Mouse (Mus musculus): ENCODE results near the gene Tfpt.
"Not testable (repeated sequence)": the region's sequence is repeated elsewhere in the genome, so short reads cannot be mapped to it uniquely, and the experiment has no call there.

Gene Tfpt

GRCm38 (mm10) chr7:3643412-3643811 lies 13.7 kb upstream of the Tfpt start:
- in situ Hi-C loops (cut with MboI; ENCODE audit: low pct_unique_long_range_greater_than_20kb in 1 of 2, low sequenced_read_pairs in 2 of 2, unreplicated experiment in 1 of 2), result no loop called here

GRCm38 (mm10) chr7:3630478-3630815 lies 718 bp upstream of the Tfpt start:
- in situ Hi-C loops (cut with MboI; ENCODE audit: low pct_unique_long_range_greater_than_20kb in 1 of 2, low sequenced_read_pairs in 2 of 2, unreplicated experiment in 1 of 2), result no loop called here

- in situ Hi-C loops (cut with MboI; ENCODE audit: low pct_unique_long_range_greater_than_20kb in 1 of 2, low sequenced_read_pairs in 2 of 2, unreplicated experiment in 1 of 2), result loop anchor here in 1 of 2 experiments (5.0 to 10.0 kb wide), 2 partner anchors 33 to 856 kb away; no protein-coding TSS in a partner anchor
Measured at GRCm38 (mm10) chr7:3629030-3629429, 699 bp downstream of the Tfpt start.

DNA sequence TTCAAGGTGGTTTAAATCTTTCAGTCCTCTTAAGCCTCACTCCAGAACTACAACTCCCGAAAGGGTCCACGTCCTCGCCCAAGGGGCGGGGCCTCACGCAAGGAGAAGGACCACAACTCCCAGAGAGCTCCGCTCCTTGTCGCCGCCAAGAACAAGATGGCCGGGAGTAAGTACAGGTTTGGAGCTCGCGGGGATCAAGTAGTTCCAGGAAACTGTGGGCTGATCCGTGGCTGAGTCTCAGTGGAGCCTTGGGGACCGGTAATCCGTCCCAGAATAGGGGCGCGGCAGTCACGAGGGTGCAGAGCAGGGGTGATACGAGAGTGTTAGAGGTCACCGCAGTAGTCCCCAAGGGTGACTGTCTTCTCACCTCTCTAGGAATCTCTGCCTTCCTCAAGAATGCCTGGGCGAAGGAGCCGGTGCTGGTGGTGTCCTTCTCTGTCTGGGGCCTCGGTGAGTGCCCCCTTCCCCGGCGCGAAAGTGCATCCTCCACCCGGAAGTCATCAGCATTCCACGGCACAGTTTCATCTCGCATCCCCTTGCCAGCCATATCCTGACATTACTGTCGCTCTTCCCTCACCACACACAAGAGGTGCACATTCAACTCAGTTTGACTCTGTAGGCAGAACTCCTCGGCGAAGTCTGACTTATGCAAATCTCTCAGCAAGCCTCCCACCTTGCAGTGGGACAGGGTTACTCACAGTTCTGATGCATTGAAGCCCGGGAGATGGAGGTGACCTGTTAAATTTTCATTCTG lies 12.3 kb downstream of the Tfpt start, which contains the start of gene Ndufa3:
TSS of gene Ndufa3 (plus strand) at position 132 of the 754 bp plus-strand sequence.
- in situ Hi-C loops (cut with MboI; ENCODE audit: low pct_unique_long_range_greater_than_20kb in 1 of 2, low sequenced_read_pairs in 2 of 2, unreplicated experiment in 1 of 2), result no loop called here

GRCm38 (mm10) chr7:3616389-3617241 lies 13.1 kb downstream of the Tfpt start:
- in situ Hi-C loops (cut with MboI; ENCODE audit: low pct_unique_long_range_greater_than_20kb in 1 of 2, low sequenced_read_pairs in 2 of 2, unreplicated experiment in 1 of 2), result no loop called here

DNA sequence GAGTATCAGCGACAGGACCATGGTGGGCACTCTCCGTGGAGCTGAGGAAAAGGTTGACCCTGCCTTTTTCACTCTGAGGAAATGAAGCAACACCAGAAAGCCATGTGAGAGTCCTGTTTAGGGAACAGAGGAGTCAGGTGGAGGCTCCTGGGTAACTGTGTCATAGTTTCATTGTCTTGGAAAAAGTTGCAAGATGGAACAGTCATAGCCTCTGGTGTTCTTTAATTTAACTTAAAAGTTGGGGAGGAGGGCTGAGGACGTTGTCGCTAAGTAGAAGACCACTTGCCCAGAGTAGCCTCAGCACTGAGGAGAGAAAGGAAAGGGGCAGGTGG lies 13.7 kb downstream of the Tfpt start, which contains the start of gene Oscar:
TSS of gene Oscar (minus strand) at position 101 of the 332 bp plus-strand sequence.
- in situ Hi-C loops (cut with MboI; ENCODE audit: low pct_unique_long_range_greater_than_20kb in 1 of 2, low sequenced_read_pairs in 2 of 2, unreplicated experiment in 1 of 2), result no loop called here

GRCm38 (mm10) chr7:3614021-3614420 lies 15.7 kb downstream of the Tfpt start:
- in situ Hi-C loops (cut with MboI; ENCODE audit: low pct_unique_long_range_greater_than_20kb in 1 of 2, low sequenced_read_pairs in 2 of 2, unreplicated experiment in 1 of 2), result no loop called here

GRCm38 (mm10) chr7:3611006-3611405 lies 18.7 kb downstream of the Tfpt start:
- in situ Hi-C loops (cut with MboI; ENCODE audit: low pct_unique_long_range_greater_than_20kb in 1 of 2, low sequenced_read_pairs in 2 of 2, unreplicated experiment in 1 of 2), result no loop called here

DNA sequence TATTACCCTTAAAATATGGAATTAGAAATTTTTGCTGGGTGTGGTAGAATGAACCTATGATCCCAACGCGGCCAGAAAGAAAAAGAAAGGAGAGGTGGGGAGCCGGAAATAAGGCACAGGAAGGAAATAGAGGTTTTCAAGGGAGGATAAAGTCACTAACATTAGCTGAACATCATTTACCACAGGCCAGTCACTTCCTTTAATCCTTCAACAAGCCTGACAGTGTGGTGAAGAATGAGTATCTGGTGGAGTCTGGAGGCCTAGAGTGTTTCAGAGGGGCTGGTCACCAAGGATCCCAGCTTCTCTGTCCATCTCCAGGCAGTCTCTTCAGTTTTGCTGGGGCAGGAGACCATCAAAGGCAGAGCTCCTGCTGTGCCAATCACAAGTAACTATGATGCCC lies 19.3 kb downstream of the Tfpt start:
- in situ Hi-C loops (cut with MboI; ENCODE audit: low pct_unique_long_range_greater_than_20kb in 1 of 2, low sequenced_read_pairs in 2 of 2, unreplicated experiment in 1 of 2), result no loop called here

- in situ Hi-C loops (cut with MboI; ENCODE audit: low pct_unique_long_range_greater_than_20kb in 1 of 2, low sequenced_read_pairs in 2 of 2, unreplicated experiment in 1 of 2), result no loop called here
Measured at GRCm38 (mm10) chr7:3609082-3609481, 20.6 kb downstream of the Tfpt start.

GRCm38 (mm10) chr7:3608668-3609067 lies 21.1 kb downstream of the Tfpt start:
- in situ Hi-C loops (cut with MboI; ENCODE audit: low pct_unique_long_range_greater_than_20kb in 1 of 2, low sequenced_read_pairs in 2 of 2, unreplicated experiment in 1 of 2), result no loop called here

GRCm38 (mm10) chr7:3607391-3607790 lies 22.3 kb downstream of the Tfpt start:
- in situ Hi-C loops (cut with MboI; ENCODE audit: low pct_unique_long_range_greater_than_20kb in 1 of 2, low sequenced_read_pairs in 2 of 2, unreplicated experiment in 1 of 2), result no loop called here

GRCm38 (mm10) chr7:3606798-3607197 lies 22.9 kb downstream of the Tfpt start:
- in situ Hi-C loops (cut with MboI; ENCODE audit: low pct_unique_long_range_greater_than_20kb in 1 of 2, low sequenced_read_pairs in 2 of 2, unreplicated experiment in 1 of 2), result no loop called here

- in situ Hi-C loops (cut with MboI; ENCODE audit: low pct_unique_long_range_greater_than_20kb in 1 of 2, low sequenced_read_pairs in 2 of 2, unreplicated experiment in 1 of 2), result no loop called here
Measured at GRCm38 (mm10) chr7:3601119-3601518, 28.6 kb downstream of the Tfpt start.

GRCm38 (mm10) chr7:3597755-3598154 lies 32.0 kb downstream of the Tfpt start:
- in situ Hi-C loops (cut with MboI; ENCODE audit: low pct_unique_long_range_greater_than_20kb in 1 of 2, low sequenced_read_pairs in 2 of 2, unreplicated experiment in 1 of 2), result not testable (repeated sequence)

DNA sequence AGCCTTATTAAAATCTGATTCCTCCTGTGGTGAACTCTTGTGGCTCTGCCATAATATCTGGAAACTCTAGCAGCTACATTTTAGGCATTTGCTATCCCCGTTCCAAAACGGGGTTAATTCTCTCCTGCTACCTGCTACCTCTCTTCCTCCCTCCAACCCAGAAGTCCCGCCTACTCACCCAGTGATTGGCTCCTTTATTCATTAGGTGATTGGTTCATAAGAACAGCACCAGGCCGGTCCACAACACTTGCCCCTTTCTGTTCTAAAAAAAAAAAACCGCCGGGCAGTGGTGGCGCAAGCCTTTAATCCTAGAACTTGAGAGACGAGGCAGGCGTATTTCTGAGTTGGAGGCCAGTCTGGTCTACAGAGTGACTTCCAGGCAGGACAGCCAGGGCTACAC lies 34.6 kb downstream of the Tfpt start:
- in situ Hi-C loops (cut with MboI; ENCODE audit: low pct_unique_long_range_greater_than_20kb in 1 of 2, low sequenced_read_pairs in 2 of 2, unreplicated experiment in 1 of 2), result no loop called here

DNA sequence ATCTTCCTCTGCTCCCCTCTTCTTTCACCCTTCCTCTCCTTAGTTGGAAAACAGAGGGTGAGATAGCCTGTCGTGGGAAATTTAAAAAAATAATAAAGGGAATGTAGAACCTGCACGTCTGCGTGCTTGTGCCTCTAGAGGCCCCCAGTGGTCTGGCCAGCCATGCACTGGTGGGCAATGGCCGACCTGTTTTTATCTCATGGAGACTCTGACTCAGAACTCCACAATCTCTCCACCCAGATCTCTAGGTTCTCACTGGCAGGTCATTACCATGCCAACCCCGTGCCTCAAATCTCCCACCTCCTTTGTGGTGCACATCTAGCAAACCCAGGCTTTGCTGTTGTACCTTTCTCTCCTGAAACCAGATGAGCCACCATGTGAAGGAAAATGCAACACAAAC lies 35.0 kb downstream of the Tfpt start:
- in situ Hi-C loops (cut with MboI; ENCODE audit: low pct_unique_long_range_greater_than_20kb in 1 of 2, low sequenced_read_pairs in 2 of 2, unreplicated experiment in 1 of 2), result no loop called here

- in situ Hi-C loops (cut with MboI; ENCODE audit: low pct_unique_long_range_greater_than_20kb in 1 of 2, low sequenced_read_pairs in 2 of 2, unreplicated experiment in 1 of 2), result no loop called here
Measured at GRCm38 (mm10) chr7:3593855-3594254, 35.9 kb downstream of the Tfpt start.

DNA sequence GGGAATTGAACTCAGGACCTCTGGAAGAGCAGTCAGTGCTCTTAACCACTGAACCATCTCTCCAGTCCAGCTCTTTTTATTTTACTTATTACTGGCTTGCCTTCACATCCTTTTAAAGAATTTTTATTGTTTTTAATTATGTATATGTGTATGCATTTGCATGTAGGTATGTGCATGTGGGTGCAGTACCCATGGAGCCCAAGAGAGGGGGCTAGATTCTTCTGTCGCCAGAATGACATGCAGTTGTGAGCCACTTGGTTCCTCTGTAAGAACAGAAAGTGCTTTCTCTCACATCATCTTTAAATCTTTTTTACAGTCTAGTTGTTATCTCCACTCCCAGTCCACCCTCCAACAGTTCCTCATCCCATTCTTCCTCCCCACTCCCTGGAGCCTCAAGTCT lies 38.2 kb downstream of the Tfpt start:
- in situ Hi-C loops (cut with MboI; ENCODE audit: low pct_unique_long_range_greater_than_20kb in 1 of 2, low sequenced_read_pairs in 2 of 2, unreplicated experiment in 1 of 2), result no loop called here

GRCm38 (mm10) chr7:3590550-3590949 lies 39.2 kb downstream of the Tfpt start:
- in situ Hi-C loops (cut with MboI; ENCODE audit: low pct_unique_long_range_greater_than_20kb in 1 of 2, low sequenced_read_pairs in 2 of 2, unreplicated experiment in 1 of 2), result no loop called here
